Mouse (Mus musculus): ENCODE data around the gene Fars2. TPM values are rescaled to one million over a fixed set of nuclear protein-coding genes. Genes with fewer than 3 reads are reported as not detected.

Fars2 gene
- total and polyA plus RNA-seq, 2 experiments from 2014 or later, result 21.5 to 34.6 TPM

DNA sequence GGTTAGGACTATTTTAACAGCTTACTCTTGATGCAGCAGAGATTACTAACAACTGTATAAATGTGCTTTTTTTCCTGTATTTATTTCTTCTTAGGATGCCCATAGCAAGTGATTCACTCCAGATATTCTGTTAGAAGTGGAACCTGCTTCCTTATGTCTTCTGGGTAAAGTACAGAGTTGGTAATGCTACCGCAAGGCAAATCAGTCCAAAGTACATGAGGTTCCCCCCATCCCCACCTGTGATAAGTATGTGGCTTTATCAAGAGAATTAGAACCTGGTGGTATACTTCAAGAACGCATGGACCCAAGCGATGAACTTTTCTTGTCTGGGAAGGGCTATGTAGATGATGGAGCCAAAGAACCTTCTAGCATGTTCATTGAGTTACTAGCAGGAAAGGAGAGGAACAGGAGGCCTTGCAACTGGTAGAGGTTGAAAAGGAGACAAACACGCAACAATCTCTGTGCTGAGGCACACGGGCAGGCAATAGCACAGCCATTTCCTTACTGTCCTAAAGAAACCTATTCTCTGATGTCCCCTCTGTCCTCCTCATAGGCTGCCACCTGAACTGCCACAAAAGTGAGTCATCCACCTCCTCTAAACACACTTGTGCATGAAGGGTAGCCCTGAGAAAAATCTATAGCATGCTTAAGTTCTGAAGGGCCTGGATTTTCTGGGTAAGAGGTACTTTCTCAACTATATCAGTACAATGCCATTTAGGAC, 603.2 kb downstream of the Fars2 start:
- WGBS, result 97% methylated on average over 5 of the region's 5 CpGs
- Histone ChIP-seq H3K4me3 (ENCODE audit: low read length) (no peak overlapping the region), H3K4me1 (ENCODE audit: insufficient read depth, low read length) (0 out of 2 replicates have a peak, but pooled peaks cover 8% of the 10 kb centered on the region), H3K4me2 (ENCODE audit: low read depth, low read length) (no peak overlapping the region), H3K9me3 (ENCODE audit: low read length) (no peaks in the 10 kb centered on the region), H3K36me3 (ENCODE audit: insufficient read depth, low read length) (no peaks in the 10 kb centered on the region), H3K9ac (replicated peaks; ENCODE audit: low read length) (no peak overlapping the region), H3K27me3 (ENCODE audit: insufficient read depth, low read length) (peaks cover 15% of the 10 kb centered on the region; the same call in 1 of the 2 replicates), H3K27ac (no peak overlapping the region)
- ATAC-seq, result no peak
- no peak for TF ChIP-seq CTCF (IDR thresholded peaks at IDR 0.05; ENCODE audit: low read depth)
- DNase-seq (ENCODE audit: low spot score), result no peak

DNA sequence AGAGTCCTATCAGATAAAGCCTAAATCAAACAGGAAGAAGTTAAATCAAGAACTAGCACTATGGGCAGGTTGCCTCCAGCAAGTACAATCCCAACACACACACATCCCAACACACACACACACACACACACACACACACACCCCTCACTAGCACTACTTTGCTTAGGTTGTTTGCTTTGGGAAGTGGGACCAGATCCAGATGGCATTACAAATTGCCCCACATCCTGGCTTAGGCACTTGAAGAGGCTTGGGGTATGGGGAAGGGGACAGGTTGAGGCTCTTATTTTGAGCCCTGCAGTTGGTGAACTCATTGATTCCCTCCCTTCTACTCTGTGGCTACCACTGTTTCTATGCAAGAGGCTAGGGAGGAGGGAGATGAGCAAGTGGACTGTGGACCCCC, 605.1 kb downstream of the Fars2 start:
- no peak overlapping the region for H3K9ac ChIP-seq (replicated peaks; ENCODE audit: low read length)
- H3K4me1 ChIP-seq (ENCODE audit: insufficient read depth, low read length), result 0 out of 2 replicates have a peak, but pooled peaks cover 8% of the 10 kb centered on the region
- no peak overlapping the region for H3K4me3 ChIP-seq (ENCODE audit: low read length)
- H3K4me2 ChIP-seq (ENCODE audit: low read depth, low read length), result no peak overlapping the region
- H3K27me3 ChIP-seq (ENCODE audit: insufficient read depth, low read length), result peaks cover 15% of the 10 kb centered on the region; the same call in 1 of the 2 replicates
- H3K27ac ChIP-seq, result no peak overlapping the region
- ATAC-seq (no peak), DNase-seq (ENCODE audit: low spot score) (no peak)
- no peaks in the 10 kb centered on the region for H3K36me3 ChIP-seq (ENCODE audit: insufficient read depth, low read length)
- H3K9me3 ChIP-seq (ENCODE audit: low read length), result no peaks in the 10 kb centered on the region
- TF ChIP-seq CTCF (IDR thresholded peaks at IDR 0.05; ENCODE audit: low read depth), result no peak

DNA sequence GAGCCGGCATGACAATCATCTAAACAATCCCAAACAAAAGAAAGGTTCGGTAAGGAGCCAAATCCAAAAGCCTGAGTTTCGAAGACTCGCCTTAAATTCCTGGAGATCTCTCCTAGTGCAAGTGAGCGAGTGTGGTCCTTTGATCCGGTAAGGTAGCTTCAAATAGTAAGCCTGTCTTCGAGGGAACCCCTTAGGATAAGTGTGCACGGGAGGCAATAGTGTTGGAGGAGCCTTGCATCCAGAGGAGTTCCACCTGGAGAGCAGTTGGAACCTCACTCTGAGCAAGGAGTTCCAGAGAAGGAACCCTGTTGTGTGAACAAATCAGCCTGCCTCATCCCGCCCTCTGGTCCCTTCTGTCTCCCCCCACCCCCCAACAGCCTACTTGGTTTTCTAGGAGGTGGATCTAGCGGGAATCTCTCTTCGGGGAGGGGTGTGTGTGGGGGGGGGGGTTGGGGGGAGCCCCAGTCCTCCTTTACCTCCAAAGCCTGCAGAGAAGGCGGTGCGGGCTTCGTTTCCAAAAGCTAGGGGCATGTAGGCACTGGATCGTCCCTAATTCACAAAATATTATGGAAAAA, 606.6 kb downstream of the Fars2 start:
- 5% methylated on average over 15 of the region's 15 CpGs for WGBS
- Histone ChIP-seq H3K9me3 (ENCODE audit: low read length) (no peaks in the 10 kb centered on the region), H3K4me2 (ENCODE audit: low read depth, low read length) (peak overlapping the region; percentile 45), H3K4me3 (ENCODE audit: low read length) (no peak overlapping the region), H3K27ac (peak overlapping the region; percentile 72), H3K4me1 (ENCODE audit: insufficient read depth, low read length) (0 out of 2 replicates have a peak, but pooled peaks cover 8% of the 10 kb centered on the region), H3K27me3 (ENCODE audit: insufficient read depth, low read length) (peaks cover 23% of the 10 kb centered on the region), H3K9ac (replicated peaks; ENCODE audit: low read length) (no peak overlapping the region), H3K36me3 (ENCODE audit: insufficient read depth, low read length) (no peaks in the 10 kb centered on the region)
- ATAC-seq, result no peak
- no peak for TF ChIP-seq CTCF (IDR thresholded peaks at IDR 0.05; ENCODE audit: low read depth)
- peak; percentile 17 for DNase-seq (ENCODE audit: low spot score)

DNA sequence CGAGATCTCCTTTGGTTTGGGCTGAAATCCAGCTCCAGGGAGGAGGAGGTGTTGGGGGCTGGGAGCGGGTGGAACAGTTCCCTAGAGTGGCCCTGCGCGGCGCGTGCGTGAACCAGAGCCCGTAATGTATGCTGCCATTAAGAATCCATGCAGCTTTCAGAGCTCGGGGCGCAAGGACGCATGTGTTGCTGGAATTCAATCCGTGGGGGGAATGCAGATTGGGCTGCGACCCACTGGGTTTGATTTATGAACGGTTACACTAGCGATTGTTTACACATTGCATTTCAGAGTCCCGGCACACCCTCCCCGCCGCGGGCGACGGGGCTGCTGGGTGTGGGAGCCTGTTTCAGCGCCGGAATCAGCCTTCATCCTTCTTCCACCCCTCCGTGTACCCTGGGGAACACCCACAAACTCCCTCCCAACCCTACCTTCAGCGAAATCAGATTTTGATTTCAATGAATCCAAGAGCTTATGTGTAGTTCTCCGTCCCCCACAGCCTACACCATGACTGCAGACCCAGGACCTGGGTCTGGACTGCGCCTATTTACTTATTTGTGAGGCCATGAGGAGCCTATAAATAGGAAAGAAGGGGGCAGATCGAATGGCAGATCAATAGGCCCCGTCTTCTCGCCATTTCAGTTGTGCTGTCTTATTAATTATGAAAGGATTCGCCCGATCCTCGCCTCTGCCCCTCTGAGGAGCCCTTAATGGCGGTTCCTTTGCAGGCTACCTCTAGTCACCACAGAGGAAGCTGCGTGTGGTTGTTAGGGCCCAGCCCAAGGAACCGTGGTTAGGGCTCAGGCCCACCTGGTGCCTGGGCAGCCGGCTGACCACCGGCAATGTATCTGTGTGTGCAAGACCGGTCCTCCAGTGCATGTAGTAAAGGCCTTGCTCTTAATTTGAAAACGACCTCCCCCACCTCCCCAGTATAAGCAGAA, 607.6 kb downstream of the Fars2 start:
- 0 out of 2 replicates have a peak, but pooled peaks cover 8% of the 10 kb centered on the region for H3K4me1 ChIP-seq (ENCODE audit: insufficient read depth, low read length)
- no peaks in the 10 kb centered on the region for H3K36me3 ChIP-seq (ENCODE audit: insufficient read depth, low read length)
- H3K4me3 ChIP-seq (ENCODE audit: low read length), result peak overlapping the region; percentile 14; the same call in 1 of the 2 replicates
- H3K9ac ChIP-seq (replicated peaks; ENCODE audit: low read length), result no peak overlapping the region
- peak; percentile 75 for ATAC-seq
- no peaks in the 10 kb centered on the region for H3K9me3 ChIP-seq (ENCODE audit: low read length)
- H3K4me2 ChIP-seq (ENCODE audit: low read depth, low read length), result peak overlapping the region; percentile 45
- H3K27me3 ChIP-seq (ENCODE audit: insufficient read depth, low read length), result peaks cover 32% of the 10 kb centered on the region
- TF ChIP-seq CTCF (IDR thresholded peaks at IDR 0.05; ENCODE audit: low read depth), result no peak
- peak overlapping the region; percentile 72 for H3K27ac ChIP-seq
- peak; percentile 87 for DNase-seq (ENCODE audit: low spot score)
- 1% methylated on average over 40 of the region's 40 CpGs for WGBS

DNA sequence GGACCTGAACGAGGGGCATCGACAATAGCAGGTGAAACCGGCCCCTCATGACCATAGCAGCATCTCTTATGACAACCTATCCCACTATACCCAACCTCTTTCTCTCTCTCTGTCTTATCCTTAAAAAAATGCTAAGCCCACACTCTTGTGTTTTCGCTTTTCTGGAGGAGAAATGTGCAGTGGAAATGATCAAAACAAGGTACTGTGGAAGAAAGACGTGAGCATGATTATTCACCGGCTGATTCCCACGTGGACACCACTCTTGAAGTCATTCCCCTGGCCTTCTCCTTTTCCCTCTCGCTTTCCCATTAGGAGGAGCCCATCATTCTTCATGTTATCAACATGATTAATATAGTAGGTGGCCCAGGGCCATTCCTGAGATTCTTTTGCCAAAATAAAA, 608.7 kb downstream of the Fars2 start:
- H3K9me3 ChIP-seq (ENCODE audit: low read length), result no peaks in the 10 kb centered on the region
- WGBS, result 5% methylated on average over 8 of the region's 8 CpGs
- H3K27me3 ChIP-seq (ENCODE audit: insufficient read depth, low read length), result peaks cover 34% of the 10 kb centered on the region
- H3K9ac ChIP-seq (replicated peaks; ENCODE audit: low read length), result 0 out of 2 replicates have a peak overlapping the region, but pooled peaks have one; percentile 13
- H3K27ac ChIP-seq, result peak overlapping the region; percentile 78; the same call in 1 of the 2 replicates
- TF ChIP-seq CTCF (IDR thresholded peaks at IDR 0.05; ENCODE audit: low read depth), result no peak
- no peak overlapping the region for H3K4me3 ChIP-seq (ENCODE audit: low read length)
- ATAC-seq (no peak), DNase-seq (ENCODE audit: low spot score) (peak; percentile 31)
- H3K4me1 ChIP-seq (ENCODE audit: insufficient read depth, low read length), result 0 out of 2 replicates have a peak, but pooled peaks cover 8% of the 10 kb centered on the region
- H3K4me2 ChIP-seq (ENCODE audit: low read depth, low read length), result peak overlapping the region; percentile 59
- no peaks in the 10 kb centered on the region for H3K36me3 ChIP-seq (ENCODE audit: insufficient read depth, low read length)

DNA sequence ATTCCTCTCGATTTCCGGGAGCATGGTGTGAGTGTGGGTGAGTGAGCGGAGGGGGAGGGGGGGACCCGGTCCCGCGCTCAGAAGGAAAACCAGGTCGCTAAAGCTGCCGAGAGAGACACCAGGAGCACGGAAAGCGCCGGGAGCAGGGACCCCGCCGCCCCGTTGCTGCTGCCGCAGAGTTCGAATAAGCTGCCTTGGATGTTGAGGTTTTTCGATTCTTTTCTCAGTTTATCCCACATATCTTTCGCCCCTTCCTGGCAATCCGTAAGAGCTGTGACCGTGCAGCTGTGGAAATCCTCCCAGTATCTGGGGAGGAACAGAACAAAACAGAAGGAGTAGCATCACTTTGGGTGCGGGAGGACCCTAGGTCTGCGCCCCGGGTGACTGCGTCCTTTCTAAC, 609.3 kb downstream of the Fars2 start:
- H3K27ac ChIP-seq, result peak overlapping the region; percentile 78
- peaks cover 34% of the 10 kb centered on the region for H3K27me3 ChIP-seq (ENCODE audit: insufficient read depth, low read length)
- H3K36me3 ChIP-seq (ENCODE audit: insufficient read depth, low read length), result no peaks in the 10 kb centered on the region
- H3K9ac ChIP-seq (replicated peaks; ENCODE audit: low read length), result peak overlapping the region; percentile 40
- peak overlapping the region; percentile 22 for H3K4me3 ChIP-seq (ENCODE audit: low read length)
- H3K9me3 ChIP-seq (ENCODE audit: low read length), result no peaks in the 10 kb centered on the region
- peak overlapping the region; percentile 59 for H3K4me2 ChIP-seq (ENCODE audit: low read depth, low read length)
- ATAC-seq (0 out of 2 replicates have a peak, but pooled peaks have one; percentile 0), DNase-seq (ENCODE audit: low spot score) (peak; percentile 53)
- TF ChIP-seq CTCF (IDR thresholded peaks at IDR 0.05; ENCODE audit: low read depth), result no peak
- H3K4me1 ChIP-seq (ENCODE audit: insufficient read depth, low read length), result 0 out of 2 replicates have a peak, but pooled peaks cover 8% of the 10 kb centered on the region
- under 1% methylated on average over 24 of the region's 24 CpGs for WGBS

Data from hindbrain, postnatal 0 days (tissue).